Comparison of ENCODE assay signal across 20 mouse cellular contexts in the genomic region with DNA sequence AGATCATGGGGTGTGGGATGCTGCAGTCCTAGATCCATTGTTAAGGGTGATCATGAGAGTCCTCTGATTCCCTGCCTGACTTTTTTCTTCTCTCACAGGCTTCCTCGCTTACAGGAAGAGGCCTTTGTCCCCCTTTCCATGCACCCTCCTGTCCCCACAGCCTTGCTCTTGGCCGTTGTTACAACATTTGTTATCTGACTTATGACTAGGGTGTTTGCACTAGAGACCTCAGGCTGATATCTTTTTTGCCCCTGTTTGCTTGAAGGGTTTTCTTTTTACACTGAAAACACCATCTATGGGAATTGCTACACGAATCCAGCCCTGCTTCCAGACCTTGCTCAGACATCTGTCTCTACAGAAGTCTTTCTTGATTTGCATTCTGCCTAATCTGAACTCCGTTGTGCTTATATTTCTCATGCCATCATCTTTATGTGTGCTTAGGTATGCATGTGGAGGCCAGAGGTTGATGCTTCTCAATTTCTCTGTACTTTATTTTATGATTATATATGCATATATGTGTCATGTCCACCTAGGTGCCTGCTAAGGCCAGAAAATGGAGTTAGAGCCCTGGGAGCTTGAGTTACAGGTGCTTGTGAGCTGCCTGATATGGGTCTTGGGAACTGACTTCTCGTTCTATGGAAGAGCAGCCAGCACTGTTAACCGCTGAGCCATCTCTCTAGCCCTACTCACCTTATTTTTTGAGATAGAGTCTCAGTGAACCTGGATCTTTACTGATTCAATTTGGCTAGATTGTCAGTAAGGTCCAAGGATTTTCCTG. TPM values are rescaled to one million over a fixed set of nuclear protein-coding genes. Genes with fewer than 3 reads are reported as not detected.
A peak's percentile ranks its signal among the peaks of the same experiment; 100 is the strongest.
DNase-seq lines count a peak whose midpoint lies in the region; TF ChIP-seq lines count a peak whose summit lies in the region.
"Had no signal": no experiment of that assay in that cellular context is flagged by ENCODE, and none has a peak within 500 bp of the region (broad histone marks: within the 10 kb centered on the region; RNA-seq: fewer than 3 reads in every experiment).

No protein-coding gene starts in this region.

- H3K4me1 ChIP-seq in liver, adult 2 months (ENCODE audit: control insufficient read depth, insufficient read depth, low read length) = no peaks in the 10 kb centered on the region
- H3K4me1 ChIP-seq in MEL (ENCODE audit: control insufficient read depth in 1 of 2, insufficient read depth in 2 of 2, low read length in 2 of 2) = no peaks in the 10 kb centered on the region
- no peaks in the 10 kb centered on the region for H3K4me1 ChIP-seq in embryonic facial prominence, embryonic 10.5 days
- H3K4me1 ChIP-seq: heart, embryonic 15.5 days; liver, embryonic 15.5 days; midbrain, embryonic 15.5 days; neural tube, embryonic 13.5 days had no signal

- no peaks in the 10 kb centered on the region for H3K36me3 ChIP-seq in liver, adult 2 months (ENCODE audit: control insufficient read depth, insufficient read depth, low read length)
- H3K36me3 ChIP-seq in MEL (ENCODE audit: control insufficient read depth in 1 of 2, insufficient read depth in 2 of 2, low read length in 2 of 2) = no peaks in the 10 kb centered on the region
- H3K36me3 ChIP-seq in embryonic facial prominence, embryonic 10.5 days (replicated peaks) = no peaks in the 10 kb centered on the region
- no peaks in the 10 kb centered on the region for H3K36me3 ChIP-seq in splenic B cell, adult 2 months (ENCODE audit: control insufficient read depth, insufficient read depth, low read length, poor library complexity, severe bottlenecking)
- H3K36me3 ChIP-seq: heart, embryonic 15.5 days; liver, embryonic 15.5 days; midbrain, embryonic 15.5 days; neural tube, embryonic 13.5 days had no signal

- H3K27ac ChIP-seq in liver, adult 2 months (replicated peaks; ENCODE audit: insufficient read depth, low read depth, low read length) = no peak overlapping the region
- no peak overlapping the region for H3K27ac ChIP-seq in MEL (ENCODE audit: control insufficient read depth, low read depth, low read length)
- H3K27ac ChIP-seq in embryonic facial prominence, embryonic 10.5 days (replicated peaks) = no peak overlapping the region
- H3K27ac ChIP-seq: heart, embryonic 15.5 days; hindbrain, embryonic 14.5 days; liver, embryonic 15.5 days; macrophage; midbrain, embryonic 15.5 days; neural tube, embryonic 13.5 days had no signal

- peak; percentile 7 for DNase-seq in liver, adult 2 months (ENCODE audit: extremely low read depth, low read depth, low spot score)
- DNase-seq in liver (no peak), MEL (ENCODE audit: low read depth, low spot score) (peak; percentile 90)
- peak; percentile 8 for DNase-seq in embryonic facial prominence, embryonic 10.5 days (ENCODE audit: low spot score)
- peak; percentile 6 for DNase-seq in splenic B cell, adult 2 months (ENCODE audit: low read depth, low spot score)
- DNase-seq in cerebellum, adult 9-11 months = no peak
- no peak for DNase-seq in gastrocnemius, postnatal 25 days
- DNase-seq: adrenal gland, postnatal 36 days; layer of hippocampus, adult 9-11 months; right cerebral cortex, adult 18-20 months; thymus, adult 2 months had no signal

- H3K9me3 ChIP-seq in MEL (replicated peaks; ENCODE audit: insufficient read depth, low read length) = no peaks in the 10 kb centered on the region
- H3K9me3 ChIP-seq in embryonic facial prominence, embryonic 10.5 days = peaks cover 97% of the 10 kb centered on the region

- no peak overlapping the region for H3K9ac ChIP-seq in liver, adult 2 months (ENCODE audit: low read depth, low read length)
- no peak overlapping the region for H3K9ac ChIP-seq in MEL (ENCODE audit: control insufficient read depth, low read depth, low read length, poor library complexity, severe bottlenecking)
- H3K9ac ChIP-seq: heart, embryonic 15.5 days; hindbrain, embryonic 14.5 days; liver, embryonic 15.5 days; midbrain, embryonic 15.5 days; neural tube, embryonic 13.5 days had no signal

- H3K27me3 ChIP-seq in liver, adult 2 months (ENCODE audit: control insufficient read depth, insufficient read depth, low read length) = no peaks in the 10 kb centered on the region
- no peaks in the 10 kb centered on the region for H3K27me3 ChIP-seq in MEL (ENCODE audit: control insufficient read depth in 1 of 2, insufficient read depth in 2 of 2, low read length in 2 of 2)
- H3K27me3 ChIP-seq in embryonic facial prominence, embryonic 10.5 days (replicated peaks; ENCODE audit: low read depth, poor library complexity, severe bottlenecking) = no peaks in the 10 kb centered on the region
- H3K27me3 ChIP-seq in splenic B cell, adult 2 months (ENCODE audit: control insufficient read depth, insufficient read depth, low read length, poor library complexity, severe bottlenecking) = no peaks in the 10 kb centered on the region
- H3K27me3 ChIP-seq: heart, embryonic 15.5 days; liver, embryonic 15.5 days; midbrain, embryonic 15.5 days; neural tube, embryonic 13.5 days had no signal

- TF ChIP-seq CTCF in liver, adult 2 months (IDR thresholded peaks at IDR 0.05; ENCODE audit: low read depth, low read length) = no peak
- no peak for TF ChIP-seq CTCF in MEL (IDR thresholded peaks at IDR 0.05 in 2 of 3, conservative IDR thresholded peaks at IDR 0.05 in 1 of 3; ENCODE audit: control insufficient read depth in 1 of 3, insufficient read depth in 1 of 3, low read depth in 2 of 3, low read length in 3 of 3, poor library complexity in 1 of 3, severe bottlenecking in 1 of 3)

- no peak for TF ChIP-seq RAD21 in MEL (IDR thresholded peaks at IDR 0.05; ENCODE audit: low read depth, low read length)

- H3K4me3 ChIP-seq in liver, adult 2 months (ENCODE audit: insufficient read depth, low read depth, low read length) = no peak overlapping the region
- H3K4me3 ChIP-seq in MEL (ENCODE audit: control insufficient read depth in 1 of 2, insufficient read depth in 1 of 2, low read depth in 2 of 2, low read length in 2 of 2) = no peak overlapping the region
- H3K4me3 ChIP-seq in embryonic facial prominence, embryonic 10.5 days = no peak overlapping the region
- H3K4me3 ChIP-seq: heart, embryonic 15.5 days; liver, embryonic 15.5 days; midbrain, embryonic 15.5 days; neural tube, embryonic 13.5 days had no signal

- no peaks in the 10 kb centered on the region for H3K79me2 ChIP-seq in liver, adult 2 months (ENCODE audit: control insufficient read depth, insufficient read depth, low read length)
- no peaks in the 10 kb centered on the region for H3K79me2 ChIP-seq in MEL (ENCODE audit: control insufficient read depth, insufficient read depth, low read length, poor library complexity)

- TF ChIP-seq POLR2A in liver, adult 2 months (IDR thresholded peaks at IDR 0.05; ENCODE audit: extremely low read depth, insufficient read depth, low read length) = no peak
- no peak for TF ChIP-seq POLR2A in MEL (IDR thresholded peaks at IDR 0.05; ENCODE audit: control insufficient read depth in 1 of 2, insufficient read depth in 1 of 2, low read depth in 1 of 2, low read length in 2 of 2, poor library complexity in 1 of 2)

- WGBS in liver, adult 2 months = 37% methylated on average over 6 of the region's 6 CpGs
- WGBS in embryonic facial prominence, embryonic 10.5 days = 56% methylated on average over 6 of the region's 6 CpGs

- peak; percentile 58 to 77 for TF ChIP-seq EP300 in MEL (IDR thresholded peaks at IDR 0.05; ENCODE audit: low read depth in 1 of 2, low read length in 2 of 2)

TF ChIP-seq in MEL, 35 proteins besides CTCF, POLR2A, EP300 and RAD21:
- TF ChIP-seq TCF12 (IDR thresholded peaks at IDR 0.05; ENCODE audit: low read depth, low read length) (0 out of 2 replicates have a peak, but pooled peaks have one; percentile 12), GATA1 (IDR thresholded peaks at IDR 0.05; ENCODE audit: low read depth, low read length) (peak; percentile 71), MYB (IDR thresholded peaks at IDR 0.05; ENCODE audit: low read depth, low read length) (peak; percentile 35; the same call in 1 of the 2 replicates), TBP (IDR thresholded peaks at IDR 0.05; ENCODE audit: low read depth, low read length) (peak; percentile 57; the same call in 1 of the 2 replicates), NELFE (IDR thresholded peaks at IDR 0.05; ENCODE audit: low read depth, low read length) (peak; percentile 33), MEF2A (IDR thresholded peaks at IDR 0.05; ENCODE audit: extremely low read depth, insufficient replicate concordance, low read depth, low read length, poor library complexity, severe bottlenecking) (no peak)

RNA-seq across cellular contexts. Expression of a gene that starts 27.7 kb away (rescaled TPM):
- under 0.01 TPM in 2 replicates for total RNA-seq in liver, adult 2 months (2014; rRNA removed)
- 0.01 and 0.02 TPM in 2 replicates for polyA plus RNA-seq in liver, adult 2 months (2012; rRNA removed)
- total RNA-seq in MEL (2012; rRNA removed) = not detected in 2 replicates
- not detected for polyA plus RNA-seq in MEL (2012; ENCODE audit: insufficient read depth in 1 of 2, insufficient read length in 2 of 2, low read depth in 1 of 2, low replicate concordance in 2 of 2, missing spikeins in 1 of 2)
- polyA plus RNA-seq in embryonic facial prominence, embryonic 10.5 days (2016; fragmentation: Nextera tagmentation; extraction: Ambion mirVana) = not detected in 2 replicates
- total RNA-seq in gastrocnemius, postnatal 25 days (2021) = not detected
- total RNA-seq: adrenal gland, postnatal 36 days; gastrocnemius, postnatal 4 days had no signal
- polyA plus RNA-seq: heart, embryonic 15.5 days; kidney, embryonic 14.5 days; liver, embryonic 15.5 days; macrophage; spleen, adult 2 months had no signal

RNA-seq across cellular contexts. Expression of a gene that starts 27.8 kb away (rescaled TPM):
- total RNA-seq in liver, adult 2 months (2014; rRNA removed) = 78.7 and 90.1 TPM in 2 replicates
- 31.4 and 32.8 TPM in 2 replicates for polyA plus RNA-seq in liver, adult 2 months (2012; rRNA removed)
- total RNA-seq in MEL (2012; rRNA removed) = 58.6 and 59.4 TPM in 2 replicates
- polyA plus RNA-seq in MEL (2012; ENCODE audit: insufficient read depth in 1 of 2, insufficient read length in 2 of 2, low read depth in 1 of 2, low replicate concordance in 2 of 2, missing spikeins in 1 of 2) = 100 to 1,000 TPM in 1 of 2 experiments, 10 to 100 TPM in 1; 76.3 to 103 TPM
- 219 and 220 TPM in 2 replicates for polyA plus RNA-seq in embryonic facial prominence, embryonic 10.5 days (2016; fragmentation: Nextera tagmentation; extraction: Ambion mirVana)
- 1 to 10 TPM; 7.8 to 8.7 TPM for total RNA-seq in gastrocnemius, postnatal 25 days (2021)

Comparison
In these comparisons a context has a peak if more than half of its experiments do, and no peak if none do; other contexts are left out.
1. DNase-seq: peak in liver, adult 2 months (single experiment), MEL (single experiment), embryonic facial prominence, embryonic 10.5 days (single experiment) and splenic B cell, adult 2 months (single experiment); none in liver (single experiment), cerebellum, adult 9-11 months (single experiment) and gastrocnemius, postnatal 25 days (single experiment).